Mouse (Mus musculus): ENCODE measurements at regions not wholly inside any gene's neighbourhood (a gene's known extent, or its start where the extent isn't known, plus 50 kb on each side); places are given as distances from the start of the nearest gene placed in this dataset.

DNA sequence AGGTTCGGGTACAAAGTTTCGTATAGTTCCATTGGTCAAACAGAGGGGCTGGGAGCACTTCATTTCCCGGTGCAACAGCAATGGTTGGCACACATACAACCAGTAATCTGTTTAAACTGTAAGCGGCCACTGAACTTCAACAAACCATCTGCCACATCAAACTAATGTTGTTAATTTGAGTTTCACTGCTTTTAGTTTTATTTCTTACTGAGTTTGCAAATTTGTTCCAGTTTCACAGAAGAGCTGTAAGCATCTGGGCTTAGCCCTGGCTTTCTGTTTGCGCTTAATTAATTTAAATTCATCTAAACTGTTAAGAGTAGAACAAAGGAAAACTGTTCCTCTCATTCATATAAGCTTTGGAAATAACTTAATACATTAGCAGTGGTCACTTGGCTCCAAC is 176.0 kb downstream of the Mreg start:
- Histone ChIP-seq H3K27ac (no peak overlapping the region), H3K27me3 (replicated peaks) (no peaks in the 10 kb centered on the region), H3K4me2 (no peak overlapping the region), H3K9ac (no peak overlapping the region), H3K36me3 (replicated peaks) (no peaks in the 10 kb centered on the region), H3K9me3 (no peaks in the 10 kb centered on the region), H3K4me1 (no peaks in the 10 kb centered on the region), H3K4me3 (no peak overlapping the region)
- no peak for ATAC-seq (replicated peaks)
- 76% methylated on average over 5 of the region's 5 CpGs for WGBS

DNA sequence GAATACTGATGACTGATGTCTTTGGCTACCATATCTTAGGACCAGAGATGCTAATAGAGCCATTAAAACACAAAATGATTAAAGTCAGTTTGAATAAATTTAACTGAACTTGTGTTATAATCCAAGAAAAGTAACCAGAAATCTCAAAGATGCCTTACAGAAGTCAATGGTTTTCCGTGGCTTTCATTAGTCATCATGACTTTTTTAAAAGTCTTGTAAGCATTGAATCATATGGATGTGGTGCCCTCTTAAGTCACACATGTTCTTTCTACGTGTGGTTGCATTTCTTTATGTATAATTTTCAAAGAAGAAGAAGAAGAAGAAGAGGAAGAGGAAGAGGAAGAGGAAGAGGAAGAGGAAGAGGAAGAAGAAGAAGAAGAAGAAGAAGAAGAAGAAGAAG is 178.2 kb downstream of the Mreg start:
- no peak overlapping the region for H3K27ac ChIP-seq
- WGBS: 78% methylated on average over 2 of the region's 2 CpGs
- H3K4me1 ChIP-seq: no peaks in the 10 kb centered on the region
- no peaks in the 10 kb centered on the region for H3K27me3 ChIP-seq (replicated peaks)
- no peak for ATAC-seq (replicated peaks)
- H3K4me2 ChIP-seq: no peak overlapping the region
- no peak overlapping the region for H3K9ac ChIP-seq
- H3K4me3 ChIP-seq: no peak overlapping the region
- H3K9me3 ChIP-seq: no peaks in the 10 kb centered on the region
- H3K36me3 ChIP-seq (replicated peaks): no peaks in the 10 kb centered on the region

DNA sequence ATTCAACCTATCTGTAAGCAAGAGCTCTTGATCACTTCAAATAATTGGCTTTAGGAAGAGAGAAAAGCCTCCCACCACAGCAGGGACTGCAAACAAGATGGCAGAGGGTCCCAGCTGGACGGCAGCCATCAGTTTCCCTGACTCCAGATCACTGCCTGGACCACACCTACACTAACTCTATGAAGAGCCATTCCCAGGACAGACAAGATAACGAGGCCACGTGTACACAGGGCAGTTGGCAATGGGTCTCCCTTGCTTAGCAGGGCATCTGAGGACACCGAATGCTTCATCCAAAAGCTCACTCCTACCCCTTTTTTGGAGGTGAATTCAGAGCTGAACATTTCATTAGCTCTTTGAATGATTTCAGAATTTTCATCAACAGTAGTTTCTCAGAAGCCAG is 179.9 kb downstream of the Mreg start:
- 81% methylated on average over 4 of the region's 4 CpGs for WGBS
- Histone ChIP-seq H3K4me1 (no peaks in the 10 kb centered on the region), H3K36me3 (replicated peaks) (no peaks in the 10 kb centered on the region), H3K9me3 (no peaks in the 10 kb centered on the region), H3K27me3 (replicated peaks) (no peaks in the 10 kb centered on the region), H3K27ac (no peak overlapping the region), H3K9ac (no peak overlapping the region), H3K4me2 (no peak overlapping the region), H3K4me3 (no peak overlapping the region)
- no peak for ATAC-seq (replicated peaks)

DNA sequence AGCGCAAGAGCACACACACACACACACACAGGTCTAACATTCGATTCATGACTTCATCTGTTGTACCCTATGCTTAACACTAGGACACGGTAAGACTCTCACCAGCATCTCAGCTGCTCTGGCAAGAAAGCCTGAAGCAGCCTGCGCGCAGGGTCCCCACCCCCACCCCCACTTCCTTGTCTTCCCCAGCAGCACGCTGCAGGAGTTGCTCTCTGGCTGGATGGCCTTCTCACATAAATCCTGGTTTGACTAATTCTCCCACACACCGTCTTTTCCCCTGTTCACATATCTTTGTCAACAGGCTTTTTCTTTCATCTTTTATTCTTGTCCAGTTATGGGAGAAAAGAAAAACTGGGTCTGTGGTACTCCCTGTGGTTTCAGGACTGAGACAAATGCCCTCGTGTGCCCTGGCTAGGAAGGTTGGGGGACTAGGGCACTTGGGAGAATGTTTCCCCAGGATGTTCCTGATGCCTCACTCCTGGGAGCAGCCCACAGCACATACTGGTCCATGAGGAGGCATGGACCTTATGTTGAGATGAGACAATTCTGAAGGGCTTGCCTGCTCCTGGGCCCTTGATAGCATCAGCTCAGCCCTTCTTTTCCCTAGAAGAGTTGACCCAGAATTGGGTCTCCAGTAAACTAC is 181.2 kb downstream of the Mreg start:
- Histone ChIP-seq H3K27ac (no peak overlapping the region), H3K27me3 (replicated peaks) (no peaks in the 10 kb centered on the region), H3K4me1 (no peaks in the 10 kb centered on the region), H3K4me2 (no peak overlapping the region), H3K36me3 (replicated peaks) (no peaks in the 10 kb centered on the region), H3K9ac (no peak overlapping the region), H3K9me3 (no peaks in the 10 kb centered on the region), H3K4me3 (no peak overlapping the region)
- WGBS: 58% methylated on average over 8 of the region's 8 CpGs
- ATAC-seq (replicated peaks): no peak

DNA sequence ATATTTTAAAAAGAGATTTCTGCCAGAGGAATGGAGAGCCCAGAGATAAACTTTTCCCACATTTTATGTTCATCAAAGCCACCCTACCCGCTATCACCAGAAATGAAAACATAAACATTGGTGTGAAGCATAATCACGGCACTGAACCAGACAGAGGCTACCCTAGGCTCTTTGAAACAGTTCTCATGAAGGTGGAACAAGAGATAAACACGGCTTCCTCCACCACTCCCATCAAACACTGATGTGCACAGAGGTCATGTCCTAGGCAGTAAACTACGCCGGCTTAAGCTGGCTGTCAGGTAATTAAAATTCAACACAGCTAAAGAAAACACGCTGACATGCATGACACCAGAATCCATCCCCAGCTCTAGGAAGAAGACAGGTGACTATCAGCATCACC is 182.5 kb downstream of the Mreg start:
- Histone ChIP-seq H3K27ac (no peak overlapping the region), H3K4me2 (no peak overlapping the region), H3K4me3 (no peak overlapping the region), H3K36me3 (replicated peaks) (no peaks in the 10 kb centered on the region), H3K9me3 (no peaks in the 10 kb centered on the region), H3K27me3 (replicated peaks) (no peaks in the 10 kb centered on the region), H3K9ac (no peak overlapping the region), H3K4me1 (no peaks in the 10 kb centered on the region)
- 89% methylated on average over 6 of the region's 6 CpGs for WGBS
- no peak for ATAC-seq (replicated peaks)

DNA sequence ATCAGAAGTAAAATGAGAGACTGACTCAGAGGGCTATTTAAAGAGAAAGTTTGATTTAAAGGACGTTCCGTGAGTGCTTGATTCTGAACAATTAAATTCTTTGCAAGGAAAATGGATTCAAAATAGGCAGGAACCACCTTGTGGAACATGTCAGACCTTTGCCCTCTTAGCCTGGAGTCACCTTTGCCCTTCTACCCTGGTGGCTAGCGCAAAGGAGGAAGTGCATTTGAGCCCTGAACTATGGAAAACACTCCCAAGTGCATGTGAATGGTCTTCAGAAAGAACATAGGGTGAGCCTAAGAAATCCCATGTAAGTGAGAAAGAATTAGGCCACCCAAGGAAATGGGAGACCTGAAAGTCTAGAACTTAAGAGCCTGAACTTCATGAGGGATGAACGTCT is 185.2 kb downstream of the Mreg start:
- H3K4me1 ChIP-seq: no peaks in the 10 kb centered on the region
- H3K4me3 ChIP-seq: no peak overlapping the region
- H3K27ac ChIP-seq: no peak overlapping the region
- 92% methylated on average over 4 of the region's 4 CpGs for WGBS
- no peak overlapping the region for H3K9ac ChIP-seq
- H3K9me3 ChIP-seq: no peaks in the 10 kb centered on the region
- H3K4me2 ChIP-seq: no peak overlapping the region
- no peaks in the 10 kb centered on the region for H3K27me3 ChIP-seq (replicated peaks)
- no peaks in the 10 kb centered on the region for H3K36me3 ChIP-seq (replicated peaks)
- ATAC-seq (replicated peaks): no peak

DNA sequence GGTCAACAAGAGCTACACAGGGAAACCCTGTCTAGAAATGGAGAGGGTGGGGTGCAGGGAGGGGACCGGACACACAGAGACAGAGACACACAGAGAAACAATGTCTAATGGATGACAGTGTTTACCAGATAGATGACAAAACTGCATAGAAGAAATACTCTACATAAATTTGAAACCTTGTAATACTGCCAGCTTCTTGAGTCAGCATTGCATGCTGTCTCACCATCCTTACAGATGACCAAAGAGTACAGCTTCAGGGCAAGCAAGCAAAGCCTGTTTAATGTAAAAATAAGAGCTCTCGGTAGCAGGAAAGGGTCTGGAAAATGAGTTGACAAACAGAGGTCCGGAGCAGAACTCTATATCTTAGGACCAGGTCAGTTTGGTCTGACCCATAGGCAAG is 189.5 kb downstream of the Mreg start:
- ATAC-seq (replicated peaks): no peak
- Histone ChIP-seq H3K36me3 (replicated peaks) (no peaks in the 10 kb centered on the region), H3K27me3 (replicated peaks) (no peaks in the 10 kb centered on the region), H3K4me2 (no peak overlapping the region), H3K9ac (no peak overlapping the region), H3K4me1 (no peaks in the 10 kb centered on the region), H3K4me3 (no peak overlapping the region), H3K9me3 (no peaks in the 10 kb centered on the region), H3K27ac (no peak overlapping the region)
- 93% methylated on average over 3 of the region's 3 CpGs for WGBS

DNA sequence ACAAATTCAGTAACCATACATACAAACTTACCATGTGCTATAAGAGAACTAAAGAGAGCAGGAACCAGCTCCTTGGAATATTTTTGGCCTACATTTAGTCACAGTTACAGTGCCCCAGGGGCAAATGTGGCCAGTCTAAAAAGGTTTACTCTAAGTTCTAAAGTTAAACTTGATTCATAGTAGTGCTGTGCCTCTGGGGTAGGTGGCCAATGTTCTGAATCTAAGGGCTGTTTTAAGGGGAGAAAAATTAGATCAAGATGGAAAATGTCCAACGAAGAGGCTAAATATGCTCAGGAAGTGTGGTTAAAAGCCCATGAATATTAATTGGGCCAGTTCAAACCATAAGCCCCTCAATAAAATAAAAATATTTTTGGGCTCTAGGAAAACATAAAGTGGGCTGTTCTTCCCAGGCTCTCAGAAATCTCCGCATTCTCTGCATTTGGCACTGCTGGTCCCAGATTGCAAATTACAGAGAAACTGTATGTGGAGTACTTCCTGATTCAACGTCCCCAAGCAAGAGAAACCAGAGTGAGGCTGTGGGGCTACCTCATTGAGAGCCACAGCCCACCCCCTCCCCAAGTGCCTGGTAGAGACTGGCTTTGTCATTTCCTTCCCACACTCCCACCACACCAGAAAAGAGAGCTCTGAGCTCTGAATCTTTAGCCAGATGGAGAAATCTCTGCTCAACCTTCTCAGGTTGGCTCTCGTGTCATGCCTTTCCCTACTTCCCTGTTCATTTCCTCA is 193.5 kb downstream of the Mreg start:
- no peaks in the 10 kb centered on the region for H3K4me1 ChIP-seq
- no peaks in the 10 kb centered on the region for H3K27me3 ChIP-seq (replicated peaks)
- H3K9ac ChIP-seq: no peak overlapping the region
- no peak for ATAC-seq (replicated peaks)
- no peak overlapping the region for H3K27ac ChIP-seq
- WGBS: 81% methylated on average over 4 of the region's 4 CpGs
- H3K4me3 ChIP-seq: no peak overlapping the region
- H3K4me2 ChIP-seq: no peak overlapping the region
- no peaks in the 10 kb centered on the region for H3K36me3 ChIP-seq (replicated peaks)
- no peaks in the 10 kb centered on the region for H3K9me3 ChIP-seq

DNA sequence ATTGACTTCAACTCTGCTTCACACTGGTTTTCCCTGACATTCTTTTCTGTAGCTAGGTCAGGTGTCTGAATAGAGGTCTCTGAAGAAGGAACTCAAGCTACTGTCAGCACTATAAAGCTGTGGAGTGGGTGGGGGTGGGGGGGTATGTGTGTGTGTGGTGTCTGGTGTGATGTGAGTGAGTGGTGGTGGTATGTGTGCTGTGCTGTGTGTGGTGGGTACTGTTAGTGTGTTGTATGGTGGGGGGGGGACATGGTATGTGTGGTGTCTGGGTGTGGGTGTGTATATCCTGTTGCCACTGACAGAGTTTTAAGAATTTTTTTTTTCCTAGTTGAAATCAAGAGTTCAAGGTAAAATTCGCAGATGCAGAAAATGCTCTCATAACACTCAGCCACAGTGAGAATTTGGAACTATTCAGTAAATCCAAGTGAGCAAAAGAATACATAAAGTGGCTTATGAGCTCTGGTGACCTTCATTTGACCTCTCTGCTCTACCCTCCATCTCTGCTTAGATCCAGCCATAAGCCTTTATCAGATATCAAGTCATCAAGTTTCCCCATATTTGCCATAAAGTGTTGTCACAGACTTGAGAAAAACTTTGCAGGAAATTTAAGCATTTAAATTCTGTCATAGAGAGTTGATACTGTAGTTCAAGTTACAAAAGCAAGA is 194.2 kb downstream of the Mreg start:
- Histone ChIP-seq H3K9me3 (no peaks in the 10 kb centered on the region), H3K4me3 (no peak overlapping the region), H3K36me3 (replicated peaks) (no peaks in the 10 kb centered on the region), H3K9ac (no peak overlapping the region), H3K4me2 (no peak overlapping the region), H3K27ac (no peak overlapping the region), H3K27me3 (replicated peaks) (no peaks in the 10 kb centered on the region), H3K4me1 (no peaks in the 10 kb centered on the region)
- WGBS: 86% methylated on average over 1 of the region's 1 CpGs
- no peak for ATAC-seq (replicated peaks)

DNA sequence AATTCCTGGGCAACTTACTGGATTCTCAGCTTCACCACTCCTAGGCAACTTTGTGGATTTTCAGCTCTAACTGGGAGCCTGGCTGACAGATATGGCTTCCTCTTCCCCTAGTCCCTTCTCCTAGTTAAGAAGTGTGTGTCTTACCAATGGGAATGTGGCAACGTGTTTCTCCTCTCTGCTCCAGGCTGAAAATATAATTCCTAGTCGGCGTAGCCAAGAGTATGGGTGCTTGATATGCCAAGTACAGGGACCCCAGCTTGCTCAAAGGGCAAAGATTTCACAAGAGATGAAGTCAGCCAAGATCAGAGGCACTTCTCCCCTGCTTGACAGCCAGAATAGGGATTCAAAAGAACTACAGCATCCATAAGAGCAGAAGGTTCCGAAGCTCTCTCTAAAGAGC is 196.6 kb downstream of the Mreg start:
- H3K4me1 ChIP-seq: no peaks in the 10 kb centered on the region
- no peaks in the 10 kb centered on the region for H3K36me3 ChIP-seq (replicated peaks)
- ATAC-seq (replicated peaks): no peak
- H3K27me3 ChIP-seq (replicated peaks): no peaks in the 10 kb centered on the region
- WGBS: 92% methylated on average over 4 of the region's 4 CpGs
- no peak overlapping the region for H3K4me3 ChIP-seq
- H3K9me3 ChIP-seq: no peaks in the 10 kb centered on the region
- H3K27ac ChIP-seq: no peak overlapping the region
- H3K9ac ChIP-seq: no peak overlapping the region
- no peak overlapping the region for H3K4me2 ChIP-seq

DNA sequence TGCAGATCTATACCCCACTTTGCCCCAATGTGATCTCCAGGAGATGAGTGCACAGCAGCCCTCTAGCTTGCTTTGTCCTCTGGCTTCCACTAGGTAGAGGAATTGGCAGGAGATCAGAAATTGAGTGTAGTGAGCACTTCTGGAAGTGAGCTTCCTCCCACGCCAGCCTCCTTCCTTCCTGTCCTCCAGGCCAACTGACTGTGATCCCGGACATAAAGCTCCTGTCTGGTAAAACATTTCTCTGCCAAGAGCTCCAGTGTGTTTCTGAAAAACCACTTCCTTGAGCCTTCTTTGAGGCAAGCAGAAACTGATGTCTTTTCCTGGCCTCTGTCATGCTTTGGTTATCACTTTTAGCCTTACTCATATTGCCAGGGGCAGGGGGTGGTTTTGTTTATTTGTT is 197.5 kb downstream of the Mreg start:
- WGBS: 80% methylated on average over 2 of the region's 2 CpGs
- Histone ChIP-seq H3K4me1 (no peaks in the 10 kb centered on the region), H3K4me2 (no peak overlapping the region), H3K27ac (no peak overlapping the region), H3K27me3 (replicated peaks) (no peaks in the 10 kb centered on the region), H3K9ac (no peak overlapping the region), H3K36me3 (replicated peaks) (no peaks in the 10 kb centered on the region), H3K4me3 (no peak overlapping the region), H3K9me3 (no peaks in the 10 kb centered on the region)
- ATAC-seq (replicated peaks): no peak

DNA sequence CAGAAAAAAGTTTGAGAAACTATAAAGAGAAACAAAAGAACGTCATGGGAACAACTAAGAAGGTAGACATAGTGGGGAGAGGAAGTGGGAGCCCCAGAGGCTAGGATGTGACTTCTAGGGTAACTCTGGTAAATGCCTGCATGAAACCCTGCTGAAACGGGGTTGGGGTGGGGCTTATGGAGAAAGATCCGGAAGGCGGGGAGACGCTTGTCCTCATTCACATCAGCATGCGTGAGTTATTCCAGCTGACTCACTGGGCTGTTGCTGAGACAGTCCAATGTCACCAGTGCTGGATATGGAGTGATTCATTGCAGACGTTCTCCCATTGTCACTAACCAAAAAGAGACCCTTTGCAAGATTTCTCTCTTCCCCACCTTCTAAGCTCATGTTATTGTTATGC is 198.2 kb downstream of the Mreg start:
- ATAC-seq (replicated peaks): no peak
- Histone ChIP-seq H3K4me2 (no peak overlapping the region), H3K9ac (no peak overlapping the region), H3K4me1 (no peaks in the 10 kb centered on the region), H3K27me3 (replicated peaks) (no peaks in the 10 kb centered on the region), H3K4me3 (no peak overlapping the region), H3K36me3 (replicated peaks) (no peaks in the 10 kb centered on the region), H3K27ac (no peak overlapping the region), H3K9me3 (no peaks in the 10 kb centered on the region)
- 84% methylated on average over 7 of the region's 7 CpGs for WGBS

DNA sequence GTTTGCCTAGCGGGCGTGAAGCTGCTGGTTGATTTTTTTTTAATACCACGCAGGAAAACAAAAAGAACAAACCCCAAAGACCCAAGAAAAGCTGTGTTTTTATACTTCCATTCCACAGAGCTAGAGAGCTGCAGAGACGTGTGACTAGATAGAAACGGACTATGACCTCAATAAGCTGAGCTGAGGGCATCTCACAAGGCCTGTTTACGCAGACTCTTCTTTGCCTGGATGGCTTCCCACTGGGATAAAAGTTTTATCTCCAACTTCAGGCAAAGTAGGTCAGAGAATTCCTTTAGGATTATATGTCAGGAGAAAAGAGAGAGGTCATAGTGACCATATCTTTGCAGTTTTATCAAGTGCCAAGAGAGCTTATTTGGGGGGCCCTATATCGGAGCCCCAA is 199.4 kb downstream of the Mreg start:
- 56% methylated on average over 7 of the region's 7 CpGs for WGBS
- Histone ChIP-seq H3K27me3 (replicated peaks) (no peaks in the 10 kb centered on the region), H3K9ac (no peak overlapping the region), H3K4me1 (no peaks in the 10 kb centered on the region), H3K4me2 (no peak overlapping the region), H3K4me3 (no peak overlapping the region), H3K36me3 (replicated peaks) (no peaks in the 10 kb centered on the region), H3K27ac (no peak overlapping the region), H3K9me3 (no peaks in the 10 kb centered on the region)
- ATAC-seq (replicated peaks): no peak
